Mouse (Mus musculus) testis, adult 2 months (tissue): Measurements from ENCODE around the gene Crtac1.

ENCODE experiments used
- CTCF ChIP-seq: fragments of 200-500 bp; IDR thresholded peaks from 2 replicates; pipeline ENCODE4 v1.5.1; 2012; ENCODE audit warnings: low read depth, mild to moderate bottlenecking, inconsistent platforms, low read length, moderate library complexity; ENCODE audit not compliant: control insufficient read depth, insufficient read depth, insufficient replicate concordance
- POLR2A ChIP-seq: fragments of 200-500 bp; IDR thresholded peaks from 2 replicates; pipeline ENCODE4 v1.6.1; 2012; ENCODE audit warnings: low read depth, mild to moderate bottlenecking, inconsistent platforms, low read length, moderate library complexity; ENCODE audit not compliant: control insufficient read depth

- TF ChIP-seq POLR2A, result no peak
- TF ChIP-seq CTCF, result no peak
Observed at GRCm38 (mm10) chr19:42459512-42459911, 27.9 kb upstream of the Crtac1 start.
